Mouse (Mus musculus) mouse embryonic stem cell (cell line): ENCODE results near the gene Rpl28.

Experiments used
- in situ Hi-C, 2 experiments: fragments of 300-500 bp; cut with MboI; formaldehyde crosslinking; loops; 1 replicate in 1 of 2; 3 replicates in 1 of 2; pipeline ENCODE4 v1.14.3; 2019 to 2020; ENCODE audit warnings: low sequenced_read_pairs in 2 of 2, low pct_unique_long_range_greater_than_20kb in 1 of 2, mixed read lengths in 1 of 2; ENCODE audit not compliant: unreplicated experiment in 1 of 2

Rpl28 gene

DNA sequence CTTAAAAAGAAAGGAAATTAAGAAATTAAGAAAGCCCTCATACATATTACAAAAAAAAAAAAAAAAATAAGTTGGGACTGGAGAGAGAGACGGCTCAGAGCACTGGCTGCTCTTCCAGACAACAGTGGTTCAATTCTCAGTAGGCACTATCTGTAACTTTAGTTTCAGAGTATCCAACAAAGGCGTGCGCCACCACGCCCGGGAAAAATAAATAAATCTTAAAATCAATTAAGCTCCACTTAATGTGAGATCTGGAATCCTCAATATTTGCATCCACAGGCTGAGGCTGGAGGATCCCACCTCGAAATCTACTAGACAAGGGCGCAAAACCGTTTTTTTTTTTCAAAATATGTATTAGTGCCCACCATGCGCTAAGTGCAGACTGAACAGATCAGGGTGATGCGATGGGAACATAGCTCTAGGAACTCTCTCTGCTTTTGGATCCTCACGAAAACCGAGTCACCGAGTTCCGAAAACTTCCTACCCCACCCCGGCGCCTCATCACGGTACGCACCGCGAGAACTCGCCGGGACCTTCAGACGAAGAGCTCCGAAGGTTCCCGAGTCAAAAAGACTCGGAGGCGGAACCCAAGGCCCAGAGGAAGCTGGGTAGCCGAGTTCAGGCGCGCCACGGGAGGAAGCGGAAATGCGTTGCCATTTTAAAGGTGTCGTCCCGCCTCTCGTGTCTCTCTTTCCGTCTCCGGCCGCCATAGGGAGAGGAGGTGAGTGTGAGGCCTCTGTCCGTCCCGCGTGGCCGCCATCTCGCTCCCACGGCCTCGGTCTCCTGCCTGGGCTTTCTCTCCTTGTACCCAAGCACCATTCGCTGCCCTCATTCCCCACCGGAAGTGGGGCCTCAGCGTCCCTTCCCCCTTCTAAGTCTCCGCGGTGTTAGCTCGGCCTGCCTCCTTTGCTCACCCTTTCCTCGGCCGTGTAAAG lies at the start of gene Rpl28:
Rpl28 (plus strand) TSS at position 597 of the 935 bp plus-strand sequence.
- in situ Hi-C loops, result no loop called here

DNA sequence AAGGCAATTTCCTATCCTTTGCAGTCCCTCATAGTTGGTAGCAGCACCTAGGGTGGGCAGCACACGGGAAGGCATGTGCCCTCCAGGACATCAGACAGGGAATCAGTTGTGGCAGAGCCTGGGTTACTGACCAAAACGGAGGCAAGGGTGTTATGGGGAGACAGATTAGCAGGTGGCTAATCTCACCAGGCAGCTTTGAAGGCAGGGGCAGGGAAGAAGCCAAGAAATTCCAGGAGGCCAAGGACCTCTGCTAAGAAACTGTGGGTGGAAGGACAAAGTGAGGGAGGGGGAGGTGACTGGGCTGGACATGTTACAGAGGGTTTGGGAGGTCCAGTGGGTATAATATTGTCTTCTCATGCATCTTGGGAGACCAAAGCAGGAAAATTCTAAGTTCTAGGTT lies 49.3 kb upstream of the Rpl28 start:
- in situ Hi-C loops, result no loop called here

DNA sequence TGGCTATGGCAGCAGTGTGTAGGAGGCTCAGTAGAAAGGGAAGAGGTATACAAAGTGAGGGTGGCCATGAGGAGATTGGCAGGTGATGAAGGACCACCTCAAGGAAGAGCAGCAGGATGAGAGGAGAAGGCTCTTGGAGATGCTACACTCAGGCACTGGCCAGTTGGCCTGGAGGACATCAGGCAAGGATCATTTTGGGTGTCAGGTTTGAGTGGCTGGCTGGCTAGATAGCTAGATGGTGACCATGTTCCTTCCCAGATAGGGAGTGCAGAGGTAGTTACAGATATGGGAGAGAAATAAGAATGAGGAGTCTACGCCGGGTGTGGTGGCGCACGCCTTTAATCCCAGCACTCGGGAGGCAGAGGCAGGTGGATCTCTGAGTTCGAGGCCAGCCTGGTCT lies 47.8 kb upstream of the Rpl28 start:
- in situ Hi-C loops, result no loop called here

DNA sequence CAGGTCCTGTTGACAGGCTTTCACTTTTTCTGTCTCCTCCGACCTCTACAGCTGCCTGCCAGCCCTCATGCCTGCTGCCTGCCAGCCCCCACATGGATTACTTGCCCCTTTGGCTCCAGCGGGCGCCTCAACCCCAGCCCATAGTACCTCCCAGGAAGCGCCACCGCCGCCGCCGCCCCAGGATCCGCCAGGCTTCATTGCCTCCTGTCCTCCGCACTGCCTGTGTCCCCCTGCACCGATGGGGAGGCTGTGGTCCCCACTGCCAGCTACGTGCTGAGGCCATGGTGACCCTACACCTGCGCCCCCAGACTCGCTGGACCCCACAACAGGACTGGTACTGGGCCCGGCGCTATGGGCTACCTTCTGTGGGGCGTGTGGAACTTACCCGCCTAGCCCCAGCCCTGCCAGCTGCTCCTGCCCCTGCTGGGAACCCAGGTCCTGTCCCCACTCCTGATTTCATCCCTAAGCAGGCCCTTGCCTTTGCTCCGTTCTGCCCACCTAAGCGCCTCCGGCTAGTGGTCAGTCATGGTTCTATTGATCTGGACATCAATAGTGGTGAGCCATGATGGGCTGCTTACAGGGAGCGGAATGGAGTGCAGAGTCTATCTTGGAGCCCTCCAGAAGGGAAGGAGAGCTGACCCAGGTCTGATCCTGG lies 46.2 kb upstream of the Rpl28 start:
- in situ Hi-C loops, result no loop called here

DNA sequence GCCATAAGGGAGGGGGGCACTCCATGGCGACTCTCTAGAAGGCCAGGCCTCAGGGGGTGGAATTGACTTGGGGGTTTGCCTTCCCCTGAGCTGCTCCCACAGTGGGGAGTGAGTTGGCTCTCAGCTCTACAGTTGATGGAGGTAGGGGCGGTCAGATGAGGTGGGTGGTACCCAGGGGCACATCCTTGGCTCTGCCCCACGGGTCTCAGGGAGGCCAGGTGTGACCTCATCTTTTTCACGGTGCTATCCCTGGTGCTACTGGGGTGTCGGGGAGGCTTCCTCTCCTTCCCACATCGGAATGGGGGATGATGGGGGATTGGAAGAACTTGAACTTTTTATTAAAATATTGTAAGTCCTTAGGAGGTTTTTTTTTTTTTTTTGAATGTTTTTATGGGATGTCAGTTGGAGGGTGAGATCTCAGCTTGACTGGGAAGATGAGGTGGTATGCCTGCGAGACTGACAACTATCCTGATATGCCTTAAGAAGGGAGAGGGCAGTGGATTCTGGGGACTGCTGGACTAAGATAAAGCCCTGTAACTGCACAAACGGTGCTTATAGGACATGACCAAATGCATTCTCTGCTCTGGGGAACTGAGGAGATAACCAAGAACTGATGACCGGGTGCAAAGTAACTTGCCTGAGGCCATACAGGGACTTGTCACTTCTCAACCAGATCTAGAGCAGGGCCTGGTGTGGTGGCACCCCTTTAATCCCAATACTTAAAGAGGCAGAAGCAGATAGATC lies 45.3 kb upstream of the Rpl28 start:
- in situ Hi-C loops, result no loop called here

DNA sequence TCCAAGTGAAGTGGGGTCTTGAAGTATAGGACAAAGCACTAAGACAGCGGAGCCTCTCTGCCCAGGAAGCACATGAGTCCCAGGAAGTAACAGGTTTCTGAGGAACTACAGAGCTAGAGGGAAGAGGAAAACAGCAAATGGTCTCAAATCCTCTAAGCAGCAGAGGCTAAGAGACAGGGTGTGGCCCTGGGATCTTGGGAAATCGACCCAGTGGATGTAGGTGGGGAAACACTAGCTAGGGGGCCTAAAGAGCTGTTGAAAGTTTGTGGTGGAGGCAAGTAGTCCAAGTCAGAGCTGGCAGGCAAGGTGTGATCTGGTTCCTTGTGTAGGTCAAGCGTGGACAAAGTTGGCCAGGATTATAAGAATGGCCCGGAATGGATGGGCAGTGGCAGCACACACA lies 44.4 kb upstream of the Rpl28 start:
- in situ Hi-C loops, result no loop called here

DNA sequence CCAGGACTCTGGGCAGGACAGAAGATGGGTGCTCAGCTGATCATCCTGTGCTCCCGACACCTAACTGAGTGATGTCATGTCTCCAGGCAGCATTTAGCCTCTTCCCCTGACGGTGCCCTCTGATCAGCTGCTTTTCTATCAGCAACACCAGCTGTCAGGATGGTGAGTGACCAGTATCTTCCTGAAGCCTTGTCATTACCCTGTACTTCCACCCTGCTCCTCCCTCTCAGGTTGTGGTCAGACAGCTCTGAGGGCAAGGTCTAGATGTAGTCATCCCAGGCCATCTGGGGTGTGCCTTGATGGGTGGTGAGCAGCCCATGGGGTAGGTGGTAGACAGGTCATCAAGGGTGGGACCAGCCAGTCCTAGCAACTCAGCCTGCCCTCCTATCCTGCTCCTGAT lies 43.5 kb upstream of the Rpl28 start:
- in situ Hi-C loops, result no loop called here

DNA sequence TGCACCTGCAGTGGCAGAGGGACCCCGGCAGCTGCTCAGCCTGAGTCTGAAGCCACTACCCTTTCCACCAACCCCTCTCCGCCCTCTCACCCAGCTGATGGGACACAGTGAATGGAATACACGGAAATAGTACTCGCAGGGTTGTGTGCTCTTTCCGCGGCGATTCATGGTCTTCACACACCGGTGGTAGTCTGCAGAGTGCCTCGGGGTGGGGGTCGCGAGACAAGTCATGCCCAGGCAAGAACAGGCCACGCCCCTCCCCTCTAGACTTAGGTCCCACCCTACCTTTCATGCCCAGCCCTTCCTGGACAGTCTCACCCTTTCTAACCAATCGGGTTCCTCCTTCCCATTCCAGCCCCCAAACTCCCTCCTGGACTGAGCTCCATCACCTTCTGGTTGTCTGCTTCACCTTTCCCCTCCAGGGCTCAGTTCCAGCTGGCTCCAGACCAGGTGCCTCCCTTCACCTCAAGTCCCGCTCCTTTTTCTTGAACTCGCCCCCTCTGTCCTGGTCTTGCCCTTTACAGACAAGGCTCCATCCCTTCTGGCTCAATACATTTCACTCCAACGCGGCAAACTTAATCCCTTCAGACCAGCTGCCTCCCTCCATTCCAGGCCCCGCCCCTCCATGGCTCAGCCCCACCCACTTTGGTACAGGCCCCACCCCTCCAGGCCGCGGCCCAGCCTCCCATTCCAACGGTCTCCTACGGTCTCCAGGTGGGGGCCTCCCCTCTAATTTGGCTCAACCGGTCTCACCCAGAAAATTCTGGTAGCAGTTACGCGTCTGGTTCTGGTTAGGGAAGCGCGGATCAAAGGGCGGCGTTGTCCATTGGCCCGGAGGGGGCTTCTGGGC lies 40.5 kb upstream of the Rpl28 start:
- in situ Hi-C loops, result no loop called here

DNA sequence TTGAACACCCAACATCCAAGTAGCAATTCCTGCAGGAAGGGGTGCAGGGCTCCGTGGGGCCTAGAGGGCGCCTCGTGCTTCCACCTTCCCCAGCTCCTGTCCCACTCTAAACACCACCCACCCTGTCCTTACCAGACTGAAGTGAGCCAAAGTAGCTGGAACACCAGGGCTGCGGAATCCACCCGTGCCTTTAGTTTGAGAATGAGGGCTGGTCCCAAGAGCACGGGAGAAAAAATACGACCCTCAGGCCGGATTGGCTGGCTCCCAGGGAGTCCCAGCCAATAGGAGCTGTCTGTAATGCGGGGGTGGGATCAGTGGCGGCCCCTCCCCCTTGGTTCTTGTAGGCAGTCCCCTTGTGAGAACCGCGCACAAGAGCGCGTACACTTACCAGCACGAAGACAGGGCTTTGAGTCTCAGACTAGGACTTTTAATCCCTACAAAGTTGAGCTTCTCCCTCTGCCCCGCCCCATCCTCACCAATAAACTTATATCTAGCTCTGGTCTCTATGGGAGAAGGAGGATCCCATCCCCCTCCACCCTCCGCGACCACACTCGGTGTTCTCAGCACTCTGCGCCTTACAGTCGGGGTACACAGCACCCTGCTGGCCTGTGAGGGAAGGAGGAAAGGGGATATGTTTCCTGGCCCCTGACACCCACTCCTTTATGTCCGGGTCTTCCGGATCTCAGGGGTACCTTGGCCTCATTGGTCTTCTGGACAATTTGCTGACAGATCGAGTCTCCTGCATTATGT lies 39.7 kb upstream of the Rpl28 start, which contains the start of gene Cox6b2:
Cox6b2 (minus strand) TSS at position 274 of the 750 bp plus-strand sequence.
- in situ Hi-C loops, result no loop called here

DNA sequence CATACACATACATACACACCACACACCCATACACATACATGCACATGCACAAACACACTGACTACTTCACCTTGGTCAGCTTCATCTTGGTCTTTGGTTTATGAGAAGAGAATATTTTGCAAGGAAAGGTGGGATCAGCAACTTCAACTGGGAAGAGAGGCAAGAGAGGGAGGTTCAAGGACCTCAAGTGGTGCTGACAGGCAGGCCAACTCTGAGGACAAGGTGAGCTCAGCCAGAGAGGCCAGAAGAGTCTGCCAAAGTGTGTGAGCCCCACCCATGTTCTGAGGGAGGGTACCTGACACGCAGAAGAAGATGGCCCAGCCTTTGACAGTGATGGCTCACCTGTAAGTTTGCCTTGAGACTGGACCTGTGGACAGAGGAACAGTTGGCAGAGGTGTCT lies 33.0 kb upstream of the Rpl28 start:
- in situ Hi-C loops, result no loop called here

DNA sequence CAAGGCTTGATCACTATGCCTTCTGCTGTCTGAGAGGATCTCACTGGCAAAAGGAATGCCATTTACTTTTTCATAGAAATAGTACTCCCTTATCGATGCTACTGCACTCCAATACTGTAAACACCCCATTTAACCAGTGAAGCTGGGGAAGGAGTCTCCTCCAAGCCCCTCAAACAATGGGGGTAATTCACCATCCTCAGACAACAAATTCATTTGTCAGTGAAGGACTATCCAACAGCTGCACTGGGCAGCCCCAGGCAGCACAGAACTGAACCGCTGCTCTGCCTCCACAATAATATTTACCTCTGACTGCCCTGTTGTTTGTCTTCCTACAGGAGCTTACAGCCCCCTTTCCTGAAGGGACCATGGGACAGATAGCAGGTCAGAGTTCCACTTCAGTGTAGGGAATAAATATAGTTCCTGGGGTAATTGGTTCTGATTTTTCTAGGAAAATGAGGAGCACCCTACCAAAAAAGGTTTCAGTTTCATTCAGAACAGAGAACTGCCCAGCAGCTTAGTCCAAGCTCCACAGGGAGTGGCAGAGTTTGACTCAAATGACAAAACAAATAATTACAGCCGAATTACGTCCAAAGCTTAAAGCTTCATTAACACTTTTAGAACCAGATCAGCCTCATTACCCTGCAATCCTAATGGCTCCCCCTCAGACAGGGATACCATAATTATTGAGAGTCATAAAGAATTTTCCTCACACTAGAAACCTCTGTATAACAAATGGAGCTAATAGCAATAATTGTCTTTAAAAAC lies 27.5 kb upstream of the Rpl28 start:
- in situ Hi-C loops, result no loop called here

DNA sequence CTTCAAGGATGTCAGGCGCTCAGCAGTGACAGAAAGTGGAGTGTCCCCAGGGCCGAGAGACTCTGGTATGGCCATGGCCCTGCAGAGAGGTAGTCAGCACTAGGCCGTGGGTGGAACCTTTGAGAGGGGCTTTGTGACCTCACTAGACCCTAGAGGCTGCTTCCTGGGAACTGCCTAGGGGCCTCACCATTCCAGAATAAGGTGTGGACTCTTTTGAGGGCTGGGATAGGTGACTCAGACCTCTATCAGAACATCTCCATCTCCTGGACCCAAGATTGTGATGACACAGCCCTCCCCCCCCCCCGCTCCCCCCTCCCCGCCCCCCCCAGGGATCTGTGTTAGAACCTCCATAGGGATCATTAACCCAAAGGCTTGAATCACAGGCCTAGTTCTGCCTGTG lies 21.5 kb upstream of the Rpl28 start, which contains the start of gene Fam71e2:
Fam71e2 (minus strand) TSS at position 101 of the 400 bp plus-strand sequence.
- in situ Hi-C loops, result no loop called here

DNA sequence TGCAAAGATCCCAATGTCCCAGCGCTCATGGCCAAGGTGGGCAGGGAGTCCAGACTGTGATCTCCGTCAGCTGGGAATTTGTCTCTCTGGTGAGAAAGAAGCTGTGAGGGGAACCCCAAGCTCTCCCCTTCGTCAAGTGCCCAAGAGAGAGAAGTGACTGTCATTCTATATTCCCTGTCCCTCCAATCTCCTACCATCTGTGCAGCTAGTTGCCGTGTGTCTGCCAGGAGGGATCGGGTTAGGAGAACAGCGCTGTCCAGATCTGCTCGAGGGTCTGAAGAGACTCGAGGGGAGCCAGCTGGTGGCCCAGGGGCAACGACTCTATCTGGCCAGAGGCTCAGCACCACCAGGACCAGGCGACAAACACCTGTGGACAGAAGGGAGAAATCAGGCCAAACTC lies 16.5 kb upstream of the Rpl28 start:
- in situ Hi-C loops, result no loop called here

DNA sequence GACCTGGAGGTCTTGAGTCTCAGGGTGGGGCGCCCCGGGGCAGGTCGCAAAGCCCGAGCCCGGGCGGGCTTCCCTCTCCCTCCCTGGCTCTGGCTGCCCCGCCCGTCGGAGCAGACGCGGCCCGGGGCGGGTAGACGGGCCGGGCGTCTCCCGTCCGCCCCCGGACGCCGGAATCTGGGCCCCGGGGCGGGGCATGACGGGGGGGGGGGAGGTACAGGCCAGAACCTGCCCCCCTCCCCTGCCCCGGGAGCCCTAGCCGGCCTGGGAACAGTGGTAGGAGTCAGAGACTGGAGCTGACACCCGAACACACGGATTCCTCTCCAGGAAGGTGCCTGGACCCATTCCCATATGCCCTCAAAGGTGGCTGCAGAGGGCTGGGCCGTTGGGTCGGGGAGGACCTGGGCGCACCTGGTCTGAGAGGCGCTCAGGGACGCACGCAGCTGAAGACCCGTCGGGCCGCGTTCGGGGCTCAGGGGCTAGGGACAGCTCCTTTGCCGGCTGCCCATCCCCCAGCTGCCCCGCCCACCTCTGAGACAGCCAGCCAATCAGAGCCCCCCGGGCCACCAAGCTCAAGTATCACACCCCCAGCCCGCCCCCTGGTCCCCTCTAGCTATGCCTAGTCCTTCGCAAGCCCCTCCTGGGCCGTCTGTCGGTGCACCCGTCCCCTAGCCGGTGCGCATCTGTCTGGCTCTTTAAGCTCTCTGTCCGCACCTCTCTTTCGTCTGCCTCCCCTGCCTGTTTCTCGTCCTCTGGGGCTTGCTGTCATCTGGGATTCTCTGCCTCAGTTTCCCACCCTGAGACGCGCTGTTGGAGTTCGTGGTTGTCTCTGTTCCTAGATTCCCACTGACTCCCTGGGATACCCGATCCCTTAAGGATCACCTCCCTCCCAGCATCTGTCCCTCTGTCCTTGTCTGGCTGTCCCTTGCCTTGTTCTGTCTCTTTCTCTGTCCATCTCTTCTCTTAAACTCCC lies 15.5 kb upstream of the Rpl28 start:
- in situ Hi-C loops, result no loop called here

DNA sequence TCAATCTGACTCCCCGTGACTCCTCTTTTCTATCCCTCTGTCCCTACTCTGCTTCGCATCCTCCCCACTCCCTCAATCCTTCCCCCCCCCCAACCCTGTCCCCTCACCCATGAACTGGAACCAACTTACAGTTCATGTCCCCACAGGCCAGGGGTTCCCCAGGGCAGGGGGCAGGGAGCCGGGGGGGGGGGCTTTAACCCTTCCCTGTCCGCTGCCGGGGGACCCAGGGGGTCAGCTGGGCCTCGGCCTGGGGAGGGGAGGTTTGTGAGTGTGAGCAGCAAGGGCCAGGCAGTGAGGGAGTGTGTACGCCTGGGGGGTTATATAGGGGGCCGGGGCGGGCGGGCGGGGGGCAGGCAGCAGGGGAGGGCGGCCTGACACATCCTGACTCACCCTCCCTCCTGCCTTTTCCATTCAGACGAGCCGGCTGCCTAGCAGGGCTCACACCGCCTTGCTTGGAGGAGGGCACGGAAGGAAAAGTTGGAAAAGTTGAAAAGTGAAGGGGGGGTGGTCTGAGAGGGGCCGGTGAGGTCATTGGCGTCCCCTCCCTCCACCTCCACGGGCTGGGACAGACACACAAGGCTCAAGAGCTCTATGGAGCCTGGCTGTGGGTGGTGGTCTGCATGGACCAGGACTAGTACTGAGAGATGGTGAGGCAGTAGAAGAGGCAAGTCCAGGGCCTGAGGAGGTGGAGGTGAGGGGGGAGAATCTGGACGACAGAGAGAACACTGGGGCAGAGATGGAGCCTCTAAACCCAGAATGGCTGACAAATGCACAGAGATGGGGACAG lies 14.6 kb upstream of the Rpl28 start:
- in situ Hi-C loops, result no loop called here
